Mouse (Mus musculus): Measurements from ENCODE around the gene Farsa.
A peak's percentile ranks its signal among the peaks of the same experiment; 100 is the strongest.

The Farsa gene

DNA sequence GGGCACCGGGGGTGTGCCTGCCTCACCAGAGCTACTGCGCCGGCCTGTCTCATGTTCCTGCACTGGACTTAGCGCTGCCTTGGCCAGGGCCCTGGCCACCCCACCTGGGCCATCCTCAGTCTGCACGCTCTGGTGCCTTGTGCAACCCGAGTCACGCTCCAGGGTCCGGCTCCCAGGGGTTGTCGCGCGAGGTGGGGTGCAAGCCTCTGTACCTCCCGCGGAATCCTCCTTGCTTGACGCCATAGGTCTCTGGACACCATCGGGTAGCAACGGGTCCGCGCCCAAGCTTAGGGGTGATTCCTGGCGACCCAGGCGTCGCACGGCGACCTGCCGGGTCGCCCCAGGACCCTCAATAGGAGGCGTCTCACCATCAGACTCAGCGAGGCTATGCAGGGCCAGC lies 55.6 kb downstream of the Farsa start:
- no peak for DNase-seq

DNA sequence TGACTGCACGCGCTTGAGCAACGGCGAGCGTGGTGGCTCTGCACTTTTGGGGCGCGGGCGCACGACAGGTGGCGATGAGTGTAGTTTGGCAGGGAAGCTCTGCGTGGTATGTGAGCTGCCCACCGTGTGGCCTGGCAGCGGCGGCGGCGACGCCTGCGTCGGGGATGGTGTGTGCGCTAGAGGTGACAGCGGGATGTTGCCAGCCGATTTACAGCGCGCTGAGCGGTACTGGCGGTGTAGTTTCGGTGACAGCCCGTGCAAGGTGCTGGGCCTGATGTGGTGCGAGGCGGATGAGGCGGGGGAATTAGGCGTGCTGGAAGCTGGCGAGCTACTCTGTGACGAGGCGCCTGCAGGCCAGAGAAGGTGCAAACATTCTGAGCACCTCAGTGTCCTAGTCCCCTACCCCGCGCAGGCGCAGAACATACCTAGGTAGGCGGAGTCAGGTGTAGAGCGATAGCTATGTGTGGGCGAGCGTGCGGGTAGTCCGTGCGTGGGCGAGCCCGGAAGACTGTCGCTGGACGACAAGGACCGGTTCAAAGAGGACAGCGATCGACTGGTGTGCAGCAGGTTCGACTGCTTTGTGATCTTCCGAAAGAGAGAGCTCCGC lies 56.2 kb downstream of the Farsa start:
- peak; percentile 83 to 91 for DNase-seq

DNA sequence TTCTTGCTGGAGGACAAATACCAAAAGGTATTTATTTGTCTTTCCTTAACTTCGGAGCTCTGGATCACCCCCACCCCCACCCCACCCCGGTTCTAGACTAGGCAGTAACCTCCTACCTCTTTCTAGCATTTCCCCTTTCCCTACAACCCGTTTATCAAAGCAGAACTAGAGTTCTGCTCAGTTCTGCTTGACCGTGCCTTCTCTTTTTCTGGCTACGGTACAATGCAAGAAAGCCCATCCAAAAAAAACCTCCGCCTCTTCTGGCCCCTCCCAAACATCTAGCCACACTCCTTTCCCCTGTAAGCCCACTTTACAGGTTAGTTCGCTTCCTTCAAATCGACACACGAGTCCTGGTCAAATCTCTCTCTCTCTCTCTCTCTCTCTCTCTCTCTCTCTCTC lies 56.7 kb downstream of the Farsa start:
- DNase-seq = no peak

DNA sequence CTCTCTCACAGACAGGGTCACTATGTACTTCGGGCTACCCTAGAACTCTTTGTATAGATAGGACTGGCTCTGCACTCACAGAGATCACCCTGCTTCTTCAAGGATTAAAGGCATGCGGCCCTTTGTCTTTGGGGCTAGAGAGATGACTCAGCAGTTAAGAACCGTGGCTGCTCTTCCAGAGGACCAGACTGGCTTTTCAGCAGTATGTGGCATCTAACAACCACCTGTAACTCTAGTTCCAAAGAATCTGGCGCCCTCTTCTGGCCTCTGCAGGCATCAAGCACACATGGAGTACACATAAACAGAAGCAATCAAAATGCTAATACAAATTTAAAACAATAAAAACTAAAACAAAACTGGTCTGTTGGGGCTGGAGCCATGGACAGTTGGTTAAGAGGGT lies 57.2 kb downstream of the Farsa start:
- peak in 1 of 2 experiments; percentile 52 for DNase-seq

DNA sequence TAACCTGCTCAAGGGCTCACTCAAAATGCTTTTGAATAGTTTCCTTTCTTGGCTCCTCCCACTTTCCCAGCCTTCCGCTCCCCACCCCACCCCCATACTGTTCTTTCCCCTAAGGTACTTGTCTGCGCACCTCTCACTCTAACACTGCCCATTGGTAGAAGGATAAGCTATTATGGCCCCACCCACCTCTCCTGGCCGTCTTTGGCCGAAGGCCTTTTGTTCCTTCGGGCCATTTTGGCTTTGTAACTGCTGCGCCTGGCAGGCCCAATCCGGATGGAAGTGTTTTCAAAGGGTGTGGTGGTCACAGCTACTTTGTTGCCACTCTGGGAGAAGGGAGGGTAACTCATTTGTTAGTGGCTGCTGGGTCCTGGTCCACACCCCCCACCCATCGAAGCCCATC lies 58.5 kb downstream of the Farsa start:
- DNase-seq = no peak

DNA sequence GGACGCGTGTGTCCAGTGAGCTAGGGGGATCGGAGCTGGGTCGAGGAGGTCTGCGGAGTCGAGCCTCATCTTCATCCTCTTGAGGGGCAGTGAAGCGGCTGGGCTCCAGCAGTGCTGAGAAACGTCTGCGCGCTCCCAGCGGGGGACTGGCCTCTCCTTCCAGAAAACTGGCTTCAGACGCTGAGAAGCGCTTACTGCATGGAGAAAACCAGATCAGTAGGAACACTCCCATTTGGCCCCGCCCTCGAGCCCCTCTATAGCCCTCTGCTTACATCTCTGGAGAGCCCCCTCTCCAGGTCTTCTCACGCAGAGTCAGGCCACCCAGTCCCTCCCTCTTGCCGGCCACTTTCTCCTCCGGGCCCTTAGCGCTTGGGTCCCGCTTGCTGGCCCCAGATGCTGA lies 61.0 kb downstream of the Farsa start:
- no peak for DNase-seq

DNA sequence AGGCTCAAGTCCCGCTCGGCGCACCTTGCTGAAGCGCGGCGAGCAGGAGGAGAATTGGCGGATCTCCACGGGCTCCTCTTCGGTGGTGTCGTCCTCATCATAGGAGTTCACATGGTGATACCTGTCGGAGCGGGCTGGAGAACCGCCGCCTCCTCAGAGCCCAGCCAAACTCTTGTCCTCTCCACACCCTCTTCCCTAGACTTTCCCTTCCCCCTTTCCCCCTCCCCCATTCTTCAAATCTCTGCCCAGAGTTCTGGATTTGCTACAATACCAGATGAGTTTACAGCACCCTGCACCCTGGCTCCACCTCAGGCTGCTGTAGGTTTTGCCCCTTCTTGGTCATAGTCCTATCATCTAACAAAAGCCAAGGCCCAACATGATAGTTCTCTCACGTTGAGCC lies 61.9 kb downstream of the Farsa start:
- no peak for DNase-seq
